Mouse (Mus musculus): ENCODE results near the gene Gm2431. TPM values are rescaled to one million over a fixed set of nuclear protein-coding genes. Genes with fewer than 3 reads are reported as not detected.

The Gm2431 gene
- polyA plus RNA-seq, 1 experiment from 2014 or later = not detected

Other genes with a start within 250 kb of the Gm2431 start
- 51.3 and 52.2 TPM in 2 replicates for gene Mob2, start 197.3 kb downstream of the Gm2431 start, polyA plus RNA-seq (2016; fragmentation: Nextera tagmentation; extraction: Ambion mirVana)
- 61.6 and 63.6 TPM in 2 replicates for gene Dusp8, start 162.5 kb downstream of the Gm2431 start, polyA plus RNA-seq (2016; fragmentation: Nextera tagmentation; extraction: Ambion mirVana)
- gene Gm45618, start 137.6 kb downstream of the Gm2431 start, polyA plus RNA-seq (2016; fragmentation: Nextera tagmentation; extraction: Ambion mirVana) = not detected in 2 replicates
- not detected in 2 replicates for gene Gm39115, start 122.3 kb downstream of the Gm2431 start, polyA plus RNA-seq (2016; fragmentation: Nextera tagmentation; extraction: Ambion mirVana)
- not detected in 2 replicates for gene Gm45337, start 113.7 kb downstream of the Gm2431 start, polyA plus RNA-seq (2016; fragmentation: Nextera tagmentation; extraction: Ambion mirVana)
- gene Gm29735, start 101.2 kb downstream of the Gm2431 start, polyA plus RNA-seq (2016; fragmentation: Nextera tagmentation; extraction: Ambion mirVana) = not detected in 2 replicates
- gene Gm4553, start 92.6 kb downstream of the Gm2431 start, polyA plus RNA-seq (2016; fragmentation: Nextera tagmentation; extraction: Ambion mirVana) = not detected in 2 replicates
- gene Krtap5-2, start 82.3 kb downstream of the Gm2431 start, polyA plus RNA-seq (2016; fragmentation: Nextera tagmentation; extraction: Ambion mirVana) = not detected in 2 replicates
- not detected in 2 replicates for gene Gm10153, start 68.0 kb downstream of the Gm2431 start, polyA plus RNA-seq (2016; fragmentation: Nextera tagmentation; extraction: Ambion mirVana)
- gene Krtap5-3, start 57.0 kb downstream of the Gm2431 start, polyA plus RNA-seq (2016; fragmentation: Nextera tagmentation; extraction: Ambion mirVana) = not detected in 2 replicates
- not detected in 2 replicates for gene Gm7579, start 46.5 kb downstream of the Gm2431 start, polyA plus RNA-seq (2016; fragmentation: Nextera tagmentation; extraction: Ambion mirVana)
- gene Krtap5-5, start 28.4 kb downstream of the Gm2431 start, polyA plus RNA-seq (2016; fragmentation: Nextera tagmentation; extraction: Ambion mirVana) = not detected in 2 replicates
- not detected in 2 replicates for gene Gm40460, start 17.3 kb downstream of the Gm2431 start, polyA plus RNA-seq (2016; fragmentation: Nextera tagmentation; extraction: Ambion mirVana)
- not detected in 2 replicates for gene Gm4559, start 16.0 kb upstream of the Gm2431 start, polyA plus RNA-seq (2016; fragmentation: Nextera tagmentation; extraction: Ambion mirVana)
- not detected in 2 replicates for gene Krtap5-1, start 38.8 kb upstream of the Gm2431 start, polyA plus RNA-seq (2016; fragmentation: Nextera tagmentation; extraction: Ambion mirVana)
- gene Krtap5-4, start 45.2 kb upstream of the Gm2431 start, polyA plus RNA-seq (2016; fragmentation: Nextera tagmentation; extraction: Ambion mirVana) = not detected in 2 replicates
- 0.47 and 1.2 TPM in 2 replicates for gene Ifitm10, start 115.4 kb upstream of the Gm2431 start, polyA plus RNA-seq (2016; fragmentation: Nextera tagmentation; extraction: Ambion mirVana)
- 0.90 and 1.5 TPM in 2 replicates for gene Gm49369, start 124.3 kb upstream of the Gm2431 start, polyA plus RNA-seq (2016; fragmentation: Nextera tagmentation; extraction: Ambion mirVana)
- 200 and 207 TPM in 2 replicates for gene Ctsd, start 129.7 kb upstream of the Gm2431 start, polyA plus RNA-seq (2016; fragmentation: Nextera tagmentation; extraction: Ambion mirVana)
- gene Syt8, start 176.5 kb upstream of the Gm2431 start, polyA plus RNA-seq (2016; fragmentation: Nextera tagmentation; extraction: Ambion mirVana) = 0.43 TPM in 1 of 2 replicates, not detected in the other
- gene Tnni2, start 183.5 kb upstream of the Gm2431 start, polyA plus RNA-seq (2016; fragmentation: Nextera tagmentation; extraction: Ambion mirVana) = 3.3 and 4.6 TPM in 2 replicates
- gene Lsp1, start 202.5 kb upstream of the Gm2431 start, polyA plus RNA-seq (2016; fragmentation: Nextera tagmentation; extraction: Ambion mirVana) = 15.6 and 18.4 TPM in 2 replicates
- 5.7 and 8.7 TPM in 2 replicates for gene Tnnt3, start 240.5 kb upstream of the Gm2431 start, polyA plus RNA-seq (2016; fragmentation: Nextera tagmentation; extraction: Ambion mirVana)